Mouse (Mus musculus) thymus, adult 2 months (tissue): ENCODE data around the gene Rgs6.

Experiments
- CTCF ChIP-seq: fragments of 200-500 bp; IDR thresholded peaks from 2 replicates; pipeline ENCODE4 v1.5.1; 2012; ENCODE audit warnings: mild to moderate bottlenecking, control low read depth, low read length, moderate library complexity, borderline replicate concordance; ENCODE audit not compliant: control insufficient read depth, poor library complexity, insufficient read depth; ENCODE audit errors: extremely low read depth
- POLR2A ChIP-seq: fragments of 200-500 bp; IDR thresholded peaks from 2 replicates; pipeline ENCODE4 v1.6.1; 2012; ENCODE audit warnings: mild to moderate bottlenecking, low read length, control low read depth, moderate library complexity; ENCODE audit not compliant: control insufficient read depth, poor library complexity, insufficient read depth; ENCODE audit errors: extremely low read depth

GRCm38 (mm10) chr12:82549228-82549627 is 38.9 kb upstream of the Rgs6 start:
- TF ChIP-seq CTCF, result no peak
- TF ChIP-seq POLR2A, result no peak
